Mouse (Mus musculus) ZHBTc4 (cell line): ENCODE measurements around the gene Stx5a.

ENCODE experiments used
- DNase-seq: peaks from one replicate; pipeline ENCODE4 v3.0.0-alpha.2; 2011; ENCODE audit warnings: low read depth, low spot score

Stx5a gene

GRCm38 (mm10) chr19:8802130-8802821, 61.1 kb downstream of the Stx5a start, which contains the start of gene Zbtb3:
Gene Zbtb3 (plus strand): TSS chr19:8802555.
- DNase-seq: peak; percentile 100

DNA sequence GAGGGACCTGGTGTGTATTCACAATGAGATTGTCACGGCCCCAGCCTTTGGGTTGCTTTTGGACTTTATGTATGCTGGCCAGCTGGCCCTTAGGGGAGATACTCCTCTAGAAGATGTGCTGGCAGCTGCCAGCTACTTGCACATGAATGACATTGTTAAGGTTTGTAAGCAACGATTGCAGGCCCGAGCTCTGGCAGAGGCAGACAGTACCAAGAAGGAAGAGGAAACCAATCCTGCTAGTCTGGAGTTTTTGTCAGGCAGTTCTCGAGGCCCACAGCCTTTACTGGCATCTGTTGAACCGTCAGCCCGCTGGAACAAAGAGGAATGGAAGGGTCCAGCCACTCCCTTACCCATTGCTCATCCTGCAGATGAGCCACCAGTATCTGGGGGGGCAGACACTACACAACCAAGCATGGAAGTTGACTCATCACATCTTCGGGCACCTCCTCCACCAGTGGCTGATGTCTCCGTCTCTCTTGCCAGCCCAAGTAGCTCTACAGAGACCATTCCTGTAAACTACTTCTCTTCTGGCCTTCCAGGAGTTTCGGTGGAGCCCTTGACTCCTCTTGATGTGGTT, 62.1 kb downstream of the Stx5a start:
- no peak for DNase-seq

GRCm38 (mm10) chr19:8803879-8804660, 62.9 kb downstream of the Stx5a start:
- no peak for DNase-seq
